Mouse (Mus musculus) liver, embryonic 14.5 days (tissue): ENCODE measurements around the gene Prim2.

Source experiments
- CTCF ChIP-seq: IDR thresholded peaks from 2 replicates; pipeline ENCODE4 v1.5.1; 2016; ENCODE audit warnings: antibody characterized with exemption, low read depth, control low read depth
- EP300 ChIP-seq: IDR thresholded peaks from 2 replicates; pipeline ENCODE4 v1.6.1; 2016; ENCODE audit warnings: antibody characterized with exemption, low read depth

GRCm38 (mm10) chr1:33645689-33646088 lies 23.9 kb downstream of the Prim2 start:
- no peak for TF ChIP-seq CTCF
- TF ChIP-seq EP300, result no peak
